Mouse (Mus musculus): ENCODE measurements around the gene Ssx2ip. TPM values are rescaled to one million over a fixed set of nuclear protein-coding genes. Genes with fewer than 3 reads are reported as not detected.

The Ssx2ip gene
- 25.4 and 25.6 TPM in 2 replicates for polyA plus RNA-seq (2015; fragmentation: Nextera tagmentation; extraction: Ambion mirVana)

GRCm38 (mm10) chr3:146404311-146405201, at the start of gene Ssx2ip:
Gene Ssx2ip, plus strand, starts transcription at chr3:146404642.
- H3K27ac ChIP-seq = peak within 1 kb of the TSS; percentile 85
- under 1% methylated on average over 95 of the region's 100 CpGs for WGBS
- no peaks in the 10 kb centered on the region for H3K9me3 ChIP-seq
- H3K9ac ChIP-seq = peak within 1 kb of the TSS; percentile 78
- peak; percentile 93 for ATAC-seq (ENCODE audit: insufficient number of reproducible peaks, low FRiP score, low TSS enrichment, low read depth)
- H3K4me1 ChIP-seq = peaks cover 21% of the 10 kb centered on the region
- H3K36me3 ChIP-seq = no peaks in the 10 kb centered on the region
- H3K4me2 ChIP-seq = peak within 1 kb of the TSS; percentile 95
- no peaks in the 10 kb centered on the region for H3K27me3 ChIP-seq
- H3K4me3 ChIP-seq = peak within 1 kb of the TSS; percentile 98

DNA sequence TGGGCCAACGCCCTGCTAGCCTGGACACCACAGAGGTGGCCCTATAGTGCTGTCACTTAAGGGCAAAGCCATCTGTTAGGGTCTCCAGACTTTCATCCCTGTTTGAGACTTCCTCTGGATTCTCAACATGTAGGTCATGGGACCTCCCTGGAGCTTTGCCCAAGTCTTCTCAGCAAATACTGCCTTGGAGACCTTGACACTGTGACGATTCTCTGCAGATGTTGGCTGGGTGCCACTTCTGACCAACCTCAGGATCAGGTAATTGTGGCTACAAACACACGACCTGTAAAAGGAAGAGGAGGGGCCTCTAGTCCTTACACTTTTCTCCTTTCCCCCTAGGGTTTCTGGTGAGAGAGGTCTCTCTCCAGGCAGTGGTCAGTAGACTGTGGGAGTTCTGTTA, 49.3 kb upstream of the Ssx2ip start:
- Histone ChIP-seq H3K27ac (no peak overlapping the region), H3K9me3 (no peaks in the 10 kb centered on the region), H3K27me3 (no peaks in the 10 kb centered on the region), H3K9ac (no peak overlapping the region), H3K4me2 (no peak overlapping the region), H3K4me3 (no peak overlapping the region), H3K4me1 (no peaks in the 10 kb centered on the region), H3K36me3 (no peaks in the 10 kb centered on the region)
- 60% methylated on average over 3 of the region's 3 CpGs for WGBS
- ATAC-seq (ENCODE audit: insufficient number of reproducible peaks, low FRiP score, low TSS enrichment, low read depth) = no peak

DNA sequence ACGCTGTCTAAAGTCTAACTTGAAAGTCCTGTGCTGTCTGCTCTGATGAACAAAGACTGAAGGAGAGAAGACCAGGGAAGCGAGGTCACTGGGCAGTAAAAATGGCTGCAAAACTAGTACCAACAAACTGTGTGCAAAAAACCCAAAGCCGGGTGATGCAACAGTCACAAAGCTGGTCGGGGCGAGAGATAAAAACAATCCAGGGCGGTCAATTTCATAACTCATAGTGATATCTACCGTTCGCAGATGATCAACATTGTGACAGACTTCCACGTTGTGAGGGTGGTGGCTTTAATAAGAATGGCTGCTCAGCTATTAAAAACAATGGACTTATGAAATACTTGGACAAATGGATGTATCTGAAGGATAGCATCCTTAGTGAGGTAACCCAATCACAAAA, 39.0 kb upstream of the Ssx2ip start:
- no peak overlapping the region for H3K4me2 ChIP-seq
- WGBS = 85% methylated on average over 9 of the region's 9 CpGs
- no peak overlapping the region for H3K27ac ChIP-seq
- no peaks in the 10 kb centered on the region for H3K36me3 ChIP-seq
- no peak overlapping the region for H3K4me3 ChIP-seq
- no peaks in the 10 kb centered on the region for H3K27me3 ChIP-seq
- H3K9ac ChIP-seq = no peak overlapping the region
- no peaks in the 10 kb centered on the region for H3K9me3 ChIP-seq
- no peaks in the 10 kb centered on the region for H3K4me1 ChIP-seq
- no peak for ATAC-seq (ENCODE audit: insufficient number of reproducible peaks, low FRiP score, low TSS enrichment, low read depth)

- Histone ChIP-seq H3K4me2 (no peak overlapping the region), H3K9me3 (no peaks in the 10 kb centered on the region), H3K4me1 (no peaks in the 10 kb centered on the region), H3K27me3 (no peaks in the 10 kb centered on the region), H3K27ac (no peak overlapping the region), H3K36me3 (no peaks in the 10 kb centered on the region), H3K9ac (no peak overlapping the region), H3K4me3 (no peak overlapping the region)
- WGBS = 93% methylated on average over 2 of the region's 2 CpGs
- no peak for ATAC-seq (ENCODE audit: insufficient number of reproducible peaks, low FRiP score, low TSS enrichment, low read depth)
Observed at GRCm38 (mm10) chr3:146367058-146367457, 37.4 kb upstream of the Ssx2ip start.

- Histone ChIP-seq H3K9me3 (no peaks in the 10 kb centered on the region), H3K27ac (no peak overlapping the region), H3K27me3 (no peaks in the 10 kb centered on the region), H3K4me1 (no peaks in the 10 kb centered on the region), H3K4me2 (no peak overlapping the region), H3K4me3 (no peak overlapping the region), H3K36me3 (no peaks in the 10 kb centered on the region), H3K9ac (no peak overlapping the region)
- ATAC-seq (ENCODE audit: insufficient number of reproducible peaks, low FRiP score, low TSS enrichment, low read depth) = no peak
- 82% methylated on average over 7 of the region's 7 CpGs for WGBS
Observed at GRCm38 (mm10) chr3:146370553-146371095, 33.8 kb upstream of the Ssx2ip start.

GRCm38 (mm10) chr3:146371201-146371600, 33.2 kb upstream of the Ssx2ip start:
- Histone ChIP-seq H3K27ac (no peak overlapping the region), H3K4me1 (no peaks in the 10 kb centered on the region), H3K4me2 (no peak overlapping the region), H3K9me3 (no peaks in the 10 kb centered on the region), H3K9ac (no peak overlapping the region), H3K4me3 (no peak overlapping the region), H3K36me3 (no peaks in the 10 kb centered on the region), H3K27me3 (no peaks in the 10 kb centered on the region)
- no peak for ATAC-seq (ENCODE audit: insufficient number of reproducible peaks, low FRiP score, low TSS enrichment, low read depth)
- WGBS = 82% methylated on average over 5 of the region's 5 CpGs

DNA sequence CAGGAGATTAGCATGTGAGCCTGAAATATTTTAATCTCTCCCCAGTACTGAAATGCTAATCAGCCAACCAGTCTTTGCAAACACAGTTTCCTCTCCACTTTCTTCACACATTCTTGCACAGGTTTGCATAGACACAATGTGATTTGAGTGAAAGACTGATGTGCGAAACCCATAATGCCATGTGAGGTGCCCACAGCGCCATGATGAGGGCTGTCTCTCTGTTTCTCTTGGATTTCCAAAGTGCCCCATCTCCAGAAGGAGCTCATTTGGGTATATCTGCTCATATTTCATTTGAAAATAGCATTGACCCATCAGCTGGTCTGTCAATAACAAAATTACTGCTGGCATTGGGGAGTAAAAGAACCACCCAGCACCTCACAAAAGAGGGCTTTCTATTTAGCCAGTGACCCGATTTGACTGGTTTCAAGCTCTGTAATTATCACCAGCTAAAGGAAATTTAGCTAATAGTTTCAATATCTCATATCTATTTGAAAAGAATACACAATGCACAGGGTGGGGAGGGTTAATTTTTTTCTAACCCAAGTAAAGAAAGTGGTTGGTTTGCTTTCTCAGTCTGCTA, 29.8 kb upstream of the Ssx2ip start:
- no peak for ATAC-seq (ENCODE audit: insufficient number of reproducible peaks, low FRiP score, low TSS enrichment, low read depth)
- H3K9me3 ChIP-seq = no peaks in the 10 kb centered on the region
- no peak overlapping the region for H3K9ac ChIP-seq
- H3K4me3 ChIP-seq = no peak overlapping the region
- no peak overlapping the region for H3K4me2 ChIP-seq
- H3K27ac ChIP-seq = no peak overlapping the region
- no peaks in the 10 kb centered on the region for H3K4me1 ChIP-seq
- 86% methylated on average over 3 of the region's 3 CpGs for WGBS
- no peaks in the 10 kb centered on the region for H3K27me3 ChIP-seq
- H3K36me3 ChIP-seq = no peaks in the 10 kb centered on the region

- ATAC-seq (ENCODE audit: insufficient number of reproducible peaks, low FRiP score, low TSS enrichment, low read depth) = no peak
- H3K4me1 ChIP-seq = no peaks in the 10 kb centered on the region
- 62% methylated on average over 4 of the region's 4 CpGs for WGBS
- no peak overlapping the region for H3K4me3 ChIP-seq
- H3K9me3 ChIP-seq = no peaks in the 10 kb centered on the region
- H3K36me3 ChIP-seq = no peaks in the 10 kb centered on the region
- no peak overlapping the region for H3K27ac ChIP-seq
- no peak overlapping the region for H3K4me2 ChIP-seq
- no peak overlapping the region for H3K9ac ChIP-seq
- H3K27me3 ChIP-seq = no peaks in the 10 kb centered on the region
Observed at GRCm38 (mm10) chr3:146375224-146375657, 29.2 kb upstream of the Ssx2ip start.

GRCm38 (mm10) chr3:146376337-146377130, 27.9 kb upstream of the Ssx2ip start:
- H3K4me2 ChIP-seq = no peak overlapping the region
- H3K4me1 ChIP-seq = no peaks in the 10 kb centered on the region
- 82% methylated on average over 15 of the region's 15 CpGs for WGBS
- no peaks in the 10 kb centered on the region for H3K36me3 ChIP-seq
- no peaks in the 10 kb centered on the region for H3K27me3 ChIP-seq
- no peaks in the 10 kb centered on the region for H3K9me3 ChIP-seq
- H3K9ac ChIP-seq = no peak overlapping the region
- H3K4me3 ChIP-seq = no peak overlapping the region
- H3K27ac ChIP-seq = no peak overlapping the region
- no peak for ATAC-seq (ENCODE audit: insufficient number of reproducible peaks, low FRiP score, low TSS enrichment, low read depth)

GRCm38 (mm10) chr3:146377216-146377615, 27.2 kb upstream of the Ssx2ip start:
- Histone ChIP-seq H3K4me3 (no peak overlapping the region), H3K4me2 (no peak overlapping the region), H3K9me3 (no peaks in the 10 kb centered on the region), H3K27me3 (no peaks in the 10 kb centered on the region), H3K9ac (no peak overlapping the region), H3K36me3 (no peaks in the 10 kb centered on the region), H3K4me1 (no peaks in the 10 kb centered on the region), H3K27ac (no peak overlapping the region)
- no peak for ATAC-seq (ENCODE audit: insufficient number of reproducible peaks, low FRiP score, low TSS enrichment, low read depth)
- 79% methylated on average over 5 of the region's 5 CpGs for WGBS

GRCm38 (mm10) chr3:146378753-146379152, 25.7 kb upstream of the Ssx2ip start:
- ATAC-seq (ENCODE audit: insufficient number of reproducible peaks, low FRiP score, low TSS enrichment, low read depth) = no peak
- H3K9me3 ChIP-seq = no peaks in the 10 kb centered on the region
- no peak overlapping the region for H3K27ac ChIP-seq
- 72% methylated on average over 8 of the region's 8 CpGs for WGBS
- no peaks in the 10 kb centered on the region for H3K27me3 ChIP-seq
- no peaks in the 10 kb centered on the region for H3K36me3 ChIP-seq
- no peaks in the 10 kb centered on the region for H3K4me1 ChIP-seq
- H3K4me2 ChIP-seq = no peak overlapping the region
- H3K9ac ChIP-seq = no peak overlapping the region
- H3K4me3 ChIP-seq = no peak overlapping the region

Measured in limb, embryonic 15.5 days (tissue).